Mouse (Mus musculus) MEL (cell line): ENCODE results near the gene Arhgef1.

Source experiments
- CTCF ChIP-seq, 3 experiments: IDR thresholded peaks in 2 of 3; conservative IDR thresholded peaks in 1 of 3; 2 replicates each; pipeline ENCODE4 v1.5.1; 2011 to 2012; ENCODE audit warnings: low read length in 3 of 3, low read depth in 2 of 3, mild to moderate bottlenecking in 2 of 3, improper control_type of control experiment in 1 of 3, inconsistent platforms in 1 of 3, mixed read lengths in 1 of 3, moderate library complexity in 1 of 3; ENCODE audit not compliant: control insufficient read depth in 1 of 3, insufficient read depth in 1 of 3, poor library complexity in 1 of 3, severe bottlenecking in 1 of 3
- HCFC1 ChIP-seq: IDR thresholded peaks from 2 replicates; pipeline ENCODE4 v1.6.1; 2012; ENCODE audit warnings: low read depth, mild to moderate bottlenecking, inconsistent platforms, low read length, improper control_type of control experiment, moderate library complexity
- NRF1 ChIP-seq: IDR thresholded peaks from 2 replicates; pipeline ENCODE4 v1.6.1; 2014; ENCODE audit warnings: low read depth, mild to moderate bottlenecking, inconsistent platforms, low read length, improper control_type of control experiment, moderate library complexity; ENCODE audit not compliant: poor library complexity, insufficient read depth, severe bottlenecking
- POLR2A ChIP-seq, 2 experiments: IDR thresholded peaks; 2 replicates each; pipeline ENCODE4 v1.6.1; 2011 to 2012; ENCODE audit warnings: low read length in 2 of 2, mild to moderate bottlenecking in 2 of 2, control low read depth in 1 of 2, improper control_type of control experiment in 1 of 2, low read depth in 1 of 2, moderate library complexity in 1 of 2; ENCODE audit not compliant: control insufficient read depth in 1 of 2, insufficient read depth in 1 of 2, poor library complexity in 1 of 2
- POLR2AphosphoS5 ChIP-seq: IDR thresholded peaks from 2 replicates; pipeline ENCODE4 v1.6.1; 2012; ENCODE audit warnings: low read depth, borderline replicate concordance, mild to moderate bottlenecking, inconsistent platforms, low read length, moderate library complexity, mixed read lengths
- TCF12 ChIP-seq: IDR thresholded peaks from 2 replicates; pipeline ENCODE4 v1.6.1; 2014; ENCODE audit warnings: low read depth, mild to moderate bottlenecking, inconsistent platforms, low read length, improper control_type of control experiment, moderate library complexity
- UBTF ChIP-seq: IDR thresholded peaks from 2 replicates; pipeline ENCODE4 v1.6.1; 2012; ENCODE audit warnings: low read depth, mild to moderate bottlenecking, inconsistent platforms, low read length, improper control_type of control experiment, moderate library complexity, borderline replicate concordance; ENCODE audit not compliant: insufficient read depth
- ZC3H11A ChIP-seq: IDR thresholded peaks from 2 replicates; pipeline ENCODE4 v1.6.1; 2012; ENCODE audit warnings: low read depth, mild to moderate bottlenecking, inconsistent platforms, low read length, improper control_type of control experiment

- TF ChIP-seq NRF1 (no peak), POLR2AphosphoS5 (no peak), POLR2A (IDR thresholded peaks at IDR 0.05; ENCODE audit: control insufficient read depth in 1 of 2, insufficient read depth in 1 of 2, low read depth in 1 of 2, low read length in 2 of 2, poor library complexity in 1 of 2) (no peak), HCFC1 (no peak), CTCF (IDR thresholded peaks at IDR 0.05 in 2 of 3, conservative IDR thresholded peaks at IDR 0.05 in 1 of 3; ENCODE audit: control insufficient read depth in 1 of 3, insufficient read depth in 1 of 3, low read depth in 2 of 3, low read length in 3 of 3, poor library complexity in 1 of 3, severe bottlenecking in 1 of 3) (no peak), TCF12 (no peak), ZC3H11A (no peak), UBTF (no peak)
Measured at GRCm38 (mm10) chr7:24973208-24973607, 70.5 kb downstream of the Arhgef1 start.
